Mouse (Mus musculus) bone marrow macrophage, adult 2 months (primary cell): ENCODE measurements around the gene Itgb7.

Source experiments
- CTCF ChIP-seq: IDR thresholded peaks from 2 replicates; pipeline ENCODE4 v1.5.1; 2012; ENCODE audit warnings: low read depth, mild to moderate bottlenecking, low read length, moderate library complexity
- POLR2A ChIP-seq: IDR thresholded peaks from 2 replicates; pipeline ENCODE4 v1.6.1; 2012; ENCODE audit warnings: mild to moderate bottlenecking, low read depth, low read length, borderline replicate concordance

DNA sequence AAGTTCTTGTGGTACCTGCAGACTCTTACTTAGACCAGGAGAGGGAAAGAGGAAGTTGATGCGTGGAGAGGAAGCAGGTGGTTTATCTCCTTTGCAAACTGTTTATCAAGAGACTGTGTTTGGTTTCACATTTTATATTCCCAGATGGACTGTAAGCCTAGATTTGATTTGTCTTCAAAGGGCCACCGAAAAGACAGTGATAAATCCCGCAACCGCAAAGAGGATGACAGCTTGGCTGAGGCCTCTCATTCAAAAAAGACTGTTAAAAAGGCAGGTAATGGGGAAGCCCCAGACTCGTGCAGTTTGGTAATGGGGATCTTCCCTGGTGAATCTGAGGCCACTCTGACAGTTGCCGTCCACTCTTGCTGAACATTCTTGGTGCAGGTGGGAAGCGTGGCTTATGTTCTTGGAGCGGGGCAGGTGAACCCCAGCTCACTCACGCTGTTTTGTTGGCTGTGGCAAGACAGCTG lies 23.6 kb downstream of the Itgb7 start:
- TF ChIP-seq CTCF (no peak), POLR2A (no peak)
